Mouse (Mus musculus): ENCODE measurements around the gene Ube2v1.

- TF ChIP-seq CTCF (conservative IDR thresholded peaks at IDR 0.05; ENCODE audit: insufficient read depth, insufficient read length, low read depth, low read length) = no peak
- no peak for TF ChIP-seq POLR2A (IDR thresholded peaks at IDR 0.05; ENCODE audit: low read depth, low read length)
These were observed 17.6 kb upstream of the Ube2v1 start for GRCm38 (mm10) chr2:167649290-167650032.

All from kidney, adult 2 months (tissue).